Mouse (Mus musculus) cortical plate, adult 2 months (tissue): ENCODE measurements around the gene Pi16. TPM values are rescaled to one million over a fixed set of nuclear protein-coding genes. Genes with fewer than 3 reads are reported as not detected.

Experiments
- H3K27ac ChIP-seq: fragments of 200-500 bp; 2 replicates; pipeline ENCODE4 v1.5.1; 2012; ENCODE audit warnings: low read length, control low read depth, inconsistent platforms; ENCODE audit not compliant: insufficient read depth
- H3K4me1 ChIP-seq: fragments of 200-500 bp; 2 replicates; pipeline ENCODE4 v1.6.1; 2011; ENCODE audit warnings: low read length; ENCODE audit not compliant: control insufficient read depth, insufficient read depth
- H3K4me3 ChIP-seq: fragments of 200-500 bp; 2 replicates; pipeline ENCODE4 v1.5.1; 2011; ENCODE audit warnings: mild to moderate bottlenecking, low read length, control low read depth; ENCODE audit not compliant: insufficient read depth
- CTCF ChIP-seq: fragments of 200-500 bp; IDR thresholded peaks from 2 replicates; pipeline ENCODE4 v1.5.1; 2011; ENCODE audit warnings: mild to moderate bottlenecking, control low read depth, low read length; ENCODE audit not compliant: insufficient read depth; ENCODE audit errors: extremely low read depth
- POLR2A ChIP-seq: fragments of 200-500 bp; IDR thresholded peaks from 2 replicates; pipeline ENCODE4 v1.6.1; 2011; ENCODE audit warnings: mild to moderate bottlenecking, low read length, control low read depth; ENCODE audit not compliant: insufficient read depth; ENCODE audit errors: extremely low read depth
- polyA plus RNA-seq: library from polyadenylated mRNA; depleted of rRNA; stranded (reverse); fragments of >200 nt; gene quantifications from 2 replicates; pipeline ENCODE4 v1.2.3, GENCODE M21; 2012

Pi16 gene
- polyA plus RNA-seq, 1 experiment = 0.67 TPM

GRCm38 (mm10) chr17:29291793-29292192 lies 25.7 kb upstream of the Pi16 start:
- Histone ChIP-seq H3K4me3 (no peak overlapping the region), H3K4me1 (no peaks in the 10 kb centered on the region), H3K27ac (no peak overlapping the region)
- no peak for TF ChIP-seq CTCF

GRCm38 (mm10) chr17:29292996-29293395 lies 24.5 kb upstream of the Pi16 start:
- Histone ChIP-seq H3K4me3 (no peak overlapping the region), H3K4me1 (no peaks in the 10 kb centered on the region), H3K27ac (no peak overlapping the region)
- TF ChIP-seq POLR2A (no peak), CTCF (no peak)

GRCm38 (mm10) chr17:29293807-29294605 lies 23.5 kb upstream of the Pi16 start:
- peak; percentile 25; the same call in 1 of the 2 replicates for TF ChIP-seq CTCF
- TF ChIP-seq POLR2A = no peak
- Histone ChIP-seq H3K4me3 (no peak overlapping the region), H3K27ac (no peak overlapping the region), H3K4me1 (no peaks in the 10 kb centered on the region)

GRCm38 (mm10) chr17:29295835-29296234 lies 21.6 kb upstream of the Pi16 start:
- TF ChIP-seq POLR2A (no peak), CTCF (no peak)
- H3K4me3 ChIP-seq = no peak overlapping the region
- H3K4me1 ChIP-seq = no peaks in the 10 kb centered on the region
- H3K27ac ChIP-seq = no peak overlapping the region

- Histone ChIP-seq H3K4me1 (no peaks in the 10 kb centered on the region), H3K27ac (no peak overlapping the region), H3K4me3 (no peak overlapping the region)
- TF ChIP-seq CTCF (no peak), POLR2A (no peak)
Observed at GRCm38 (mm10) chr17:29297321-29297720, 20.2 kb upstream of the Pi16 start.

GRCm38 (mm10) chr17:29297813-29298212 lies 19.7 kb upstream of the Pi16 start:
- TF ChIP-seq POLR2A (no peak), CTCF (no peak)

GRCm38 (mm10) chr17:29299282-29299681 lies 18.2 kb upstream of the Pi16 start:
- TF ChIP-seq POLR2A = no peak
- TF ChIP-seq CTCF = no peak
- Histone ChIP-seq H3K27ac (no peak overlapping the region), H3K4me3 (no peak overlapping the region), H3K4me1 (no peaks in the 10 kb centered on the region)

More at GRCm38 (mm10) chr17:29297813-29298212, 19.7 kb upstream of the Pi16 start:
- no peak overlapping the region for H3K27ac ChIP-seq
- H3K4me3 ChIP-seq = no peak overlapping the region
- H3K4me1 ChIP-seq = no peaks in the 10 kb centered on the region

- H3K4me3 ChIP-seq = no peak overlapping the region
- no peak overlapping the region for H3K27ac ChIP-seq
- TF ChIP-seq CTCF (no peak), POLR2A (no peak)
- H3K4me1 ChIP-seq = no peaks in the 10 kb centered on the region
Observed at GRCm38 (mm10) chr17:29300926-29301325, 16.6 kb upstream of the Pi16 start.

GRCm38 (mm10) chr17:29301421-29301820 lies 16.1 kb upstream of the Pi16 start:
- TF ChIP-seq POLR2A (no peak), CTCF (no peak)
- no peak overlapping the region for H3K27ac ChIP-seq
- H3K4me1 ChIP-seq = no peaks in the 10 kb centered on the region
- H3K4me3 ChIP-seq = no peak overlapping the region

GRCm38 (mm10) chr17:29302149-29302548 lies 15.3 kb upstream of the Pi16 start:
- no peak overlapping the region for H3K27ac ChIP-seq
- H3K4me1 ChIP-seq = no peaks in the 10 kb centered on the region
- TF ChIP-seq POLR2A = no peak
- TF ChIP-seq CTCF = no peak
- H3K4me3 ChIP-seq = no peak overlapping the region

GRCm38 (mm10) chr17:29303087-29303486 lies 14.4 kb upstream of the Pi16 start:
- TF ChIP-seq POLR2A (no peak), CTCF (0 out of 2 replicates have a peak, but pooled peaks have one; percentile 7)
- H3K4me3 ChIP-seq = no peak overlapping the region
- no peaks in the 10 kb centered on the region for H3K4me1 ChIP-seq
- H3K27ac ChIP-seq = no peak overlapping the region
